Mouse (Mus musculus) embryo, embryonic 11 days (tissue): Measurements from ENCODE around the gene Cpt1a.

Experiments used
- DNase-seq: peaks from one replicate; pipeline ENCODE4 v3.0.0-alpha.2; 2015

Gene Cpt1a

GRCm38 (mm10) chr19:3431969-3432368, 109.8 kb downstream of the Cpt1a start:
- no peak for DNase-seq

GRCm38 (mm10) chr19:3434124-3434523, 112.0 kb downstream of the Cpt1a start:
- peak; percentile 28 for DNase-seq

GRCm38 (mm10) chr19:3434641-3435040, 112.5 kb downstream of the Cpt1a start:
- no peak for DNase-seq
